Mouse (Mus musculus) layer of hippocampus, adult 9-10 months (tissue): ENCODE results near the gene Acbd7.

Experiments used
- DNase-seq: peaks from one replicate; pipeline ENCODE4 v3.0.0; 2022; ENCODE audit warnings: low spot score

The Acbd7 gene

GRCm38 (mm10) chr2:3387105-3387860, 51.3 kb downstream of the Acbd7 start:
- no peak for DNase-seq
